Mouse (Mus musculus) embryonic facial prominence, embryonic 12.5 days (tissue): ENCODE measurements around the gene Rimbp2. TPM values are rescaled to one million over a fixed set of nuclear protein-coding genes. Genes with fewer than 3 reads are reported as not detected.

Experiments used
- polyA plus RNA-seq: library from polyadenylated mRNA; unstranded; fragments of >200 nt; fragmentation: Nextera tagmentation; extraction: Ambion mirVana; gene quantifications from 2 replicates; pipeline ENCODE4 v1.2.1, GENCODE M21; 2016

The Rimbp2 gene
- polyA plus RNA-seq, 1 experiment from 2014 or later = 0.19 TPM

Other genes with a start within 250 kb of the Rimbp2 start
- 36.2 and 40.7 TPM in 2 replicates for gene Stx2, start 55.1 kb upstream of the Rimbp2 start, polyA plus RNA-seq
- gene Ran, start 66.6 kb upstream of the Rimbp2 start, polyA plus RNA-seq = 630 and 652 TPM in 2 replicates
- 0.03 TPM in 1 of 2 replicates, not detected in the other for gene Adgrd1, start 143.3 kb upstream of the Rimbp2 start, polyA plus RNA-seq